Mouse (Mus musculus): ENCODE results near the gene Mab21l1. TPM values are rescaled to one million over a fixed set of nuclear protein-coding genes. Genes with fewer than 3 reads are reported as not detected.

The Mab21l1 gene
- polyA plus RNA-seq, 1 experiment from 2014 or later, result not detected

GRCm38 (mm10) chr3:55830226-55830625 is 47.9 kb downstream of the Mab21l1 start:
- Histone ChIP-seq H3K27me3 (ENCODE audit: insufficient read depth, low read length) (no peaks in the 10 kb centered on the region), H3K4me3 (ENCODE audit: low read depth, low read length) (no peak overlapping the region), H3K27ac (ENCODE audit: low read depth) (no peak overlapping the region), H3K4me2 (ENCODE audit: low read depth, low read length) (no peak overlapping the region), H3K36me3 (replicated peaks; ENCODE audit: insufficient read depth, low read length) (no peaks in the 10 kb centered on the region), H3K9ac (replicated peaks) (no peak overlapping the region), H3K9me3 (ENCODE audit: low read length) (no peaks in the 10 kb centered on the region), H3K4me1 (ENCODE audit: insufficient read depth) (peaks cover 3% of the 10 kb centered on the region; the same call in 1 of the 2 replicates)
- WGBS (ENCODE audit: insufficient replicate concordance), result 88% methylated on average over 5 of the region's 5 CpGs
- no peak for ATAC-seq
- TF ChIP-seq EP300 (IDR thresholded peaks at IDR 0.05; ENCODE audit: low read depth), result no peak
- no peak for TF ChIP-seq CTCF (IDR thresholded peaks at IDR 0.05; ENCODE audit: low read depth)
- DNase-seq, result no peak
